Mouse (Mus musculus) CD8-positive naive resting alpha-beta T cell, adult 2 months (primary cell): ENCODE results near the gene Zfp808.
A peak's percentile ranks its signal among the peaks of the same experiment; 100 is the strongest.
"Not testable (repeated sequence)": the region's sequence is repeated elsewhere in the genome, so short reads cannot be mapped to it uniquely, and the experiment has no call there.

Experiments used
- DNase-seq, 2 experiments: peaks; one replicate each; pipeline ENCODE4 v3.0.0; 2022; ENCODE audit warnings: low read depth in 2 of 2, low spot score in 2 of 2

Gene Zfp808

GRCm38 (mm10) chr13:62129432-62130171, at the start of gene Zfp808:
Gene Zfp808 (plus strand): TSS chr13:62129886.
- peak; percentile 12 to 24 for DNase-seq

GRCm38 (mm10) chr13:62098786-62099185, 30.9 kb upstream of the Zfp808 start:
- not testable (repeated sequence) for DNase-seq

GRCm38 (mm10) chr13:62099454-62099853, 30.2 kb upstream of the Zfp808 start:
- not testable (repeated sequence) for DNase-seq

GRCm38 (mm10) chr13:62102368-62102767, 27.3 kb upstream of the Zfp808 start:
- not testable (repeated sequence) for DNase-seq

GRCm38 (mm10) chr13:62115861-62116260, 13.8 kb upstream of the Zfp808 start:
- not testable (repeated sequence) for DNase-seq

- not testable (repeated sequence) for DNase-seq
Measured at GRCm38 (mm10) chr13:62121578-62121977, 8.1 kb upstream of the Zfp808 start.

GRCm38 (mm10) chr13:62181835-62182755, 52.4 kb downstream of the Zfp808 start:
- not testable (repeated sequence) for DNase-seq

GRCm38 (mm10) chr13:62245264-62245663, 115.6 kb downstream of the Zfp808 start:
- DNase-seq, result no peak

- DNase-seq, result not testable (repeated sequence)
Measured at GRCm38 (mm10) chr13:62255226-62255625, 125.5 kb downstream of the Zfp808 start.

GRCm38 (mm10) chr13:62263392-62263791, 133.7 kb downstream of the Zfp808 start:
- DNase-seq, result no peak
